Mouse (Mus musculus): ENCODE measurements around the gene Aco2. TPM values are rescaled to one million over a fixed set of nuclear protein-coding genes. Genes with fewer than 3 reads are reported as not detected.

The Aco2 gene
- total RNA-seq, 2 experiments from 2014 or later = 423 to 442 TPM

- peak; percentile 71 to 88 for DNase-seq (ENCODE audit: low spot score in 2 of 2)
- intact Hi-C loops (cut with DNase I) = no loop called here
Measured at GRCm38 (mm10) chr15:81937098-81937972, 65.2 kb downstream of the Aco2 start.

GRCm38 (mm10) chr15:81938246-81938645 lies 66.1 kb downstream of the Aco2 start:
- DNase-seq (ENCODE audit: low spot score in 2 of 2) = peak in 1 of 2 experiments; percentile 65
- intact Hi-C loops (cut with DNase I) = loop anchor here (2.0 kb wide), 1 partner anchor 51 kb away; no protein-coding TSS in a partner anchor

GRCm38 (mm10) chr15:81939157-81939715 lies 67.1 kb downstream of the Aco2 start:
- DNase-seq (ENCODE audit: low spot score in 2 of 2) = no peak
- intact Hi-C loops (cut with DNase I) = loop anchor here (2.0 kb wide), 1 partner anchor 50 kb away; no protein-coding TSS in a partner anchor

DNA sequence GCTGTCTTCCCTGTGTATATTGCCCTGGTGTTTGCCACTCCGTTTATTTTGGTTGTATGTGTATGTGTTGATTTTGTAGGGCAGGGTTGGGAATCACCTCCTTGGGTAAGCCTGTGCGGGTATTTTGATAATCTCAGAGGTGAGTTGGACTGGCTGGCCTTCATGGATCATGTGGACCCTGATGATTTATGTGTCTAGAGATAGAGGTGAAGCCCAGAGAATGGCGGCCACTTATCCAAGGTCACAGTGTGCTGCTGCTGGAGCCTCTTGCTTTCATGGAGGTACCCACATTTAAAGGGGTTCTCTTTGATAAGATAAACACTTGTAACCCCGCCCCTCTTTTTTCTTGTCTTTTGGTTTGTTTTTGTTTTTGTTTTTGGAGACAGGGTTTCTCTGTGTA lies 67.7 kb downstream of the Aco2 start:
- intact Hi-C loops (cut with DNase I) = loop anchor here (2.0 kb wide), 2 partner anchors 17 to 49 kb away; no protein-coding TSS in a partner anchor
- no peak for DNase-seq (ENCODE audit: low spot score in 2 of 2)

DNA sequence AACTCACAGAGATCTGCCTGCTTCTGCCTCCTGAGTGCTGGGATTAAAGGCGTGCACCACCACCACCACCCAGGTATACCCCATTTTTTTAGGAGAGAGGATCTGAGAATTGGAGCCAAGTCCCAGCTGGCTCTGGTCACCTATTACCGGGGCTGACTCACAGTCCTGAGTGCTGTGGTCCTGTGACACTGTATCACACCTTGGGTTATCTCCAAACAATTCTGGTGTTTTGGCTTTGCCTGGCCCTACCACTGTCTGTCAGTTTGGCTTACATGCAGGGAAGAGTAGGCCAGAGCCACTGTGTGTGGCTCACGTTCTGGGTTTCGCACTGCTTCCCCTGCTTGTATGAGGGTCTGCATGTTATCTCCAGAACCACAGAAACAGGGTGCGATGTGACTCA lies 68.1 kb downstream of the Aco2 start:
- intact Hi-C loops (cut with DNase I) = loop anchor here (2.0 kb wide), 1 partner anchor 17 kb away; no protein-coding TSS in a partner anchor
- no peak for DNase-seq (ENCODE audit: low spot score in 2 of 2)

GRCm38 (mm10) chr15:81941010-81941409 lies 68.9 kb downstream of the Aco2 start:
- intact Hi-C loops (cut with DNase I) = loop anchor here (2.0 kb wide), 1 partner anchor 16 kb away; no protein-coding TSS in a partner anchor
- no peak for DNase-seq (ENCODE audit: low spot score in 2 of 2)

- intact Hi-C loops (cut with DNase I) = no loop called here
- no peak for DNase-seq (ENCODE audit: low spot score in 2 of 2)
Measured at GRCm38 (mm10) chr15:81943176-81943749, 71.2 kb downstream of the Aco2 start.

- no peak for DNase-seq (ENCODE audit: low spot score in 2 of 2)
- intact Hi-C loops (cut with DNase I) = no loop called here
Measured at GRCm38 (mm10) chr15:81949076-81949475, 77.0 kb downstream of the Aco2 start.

DNA sequence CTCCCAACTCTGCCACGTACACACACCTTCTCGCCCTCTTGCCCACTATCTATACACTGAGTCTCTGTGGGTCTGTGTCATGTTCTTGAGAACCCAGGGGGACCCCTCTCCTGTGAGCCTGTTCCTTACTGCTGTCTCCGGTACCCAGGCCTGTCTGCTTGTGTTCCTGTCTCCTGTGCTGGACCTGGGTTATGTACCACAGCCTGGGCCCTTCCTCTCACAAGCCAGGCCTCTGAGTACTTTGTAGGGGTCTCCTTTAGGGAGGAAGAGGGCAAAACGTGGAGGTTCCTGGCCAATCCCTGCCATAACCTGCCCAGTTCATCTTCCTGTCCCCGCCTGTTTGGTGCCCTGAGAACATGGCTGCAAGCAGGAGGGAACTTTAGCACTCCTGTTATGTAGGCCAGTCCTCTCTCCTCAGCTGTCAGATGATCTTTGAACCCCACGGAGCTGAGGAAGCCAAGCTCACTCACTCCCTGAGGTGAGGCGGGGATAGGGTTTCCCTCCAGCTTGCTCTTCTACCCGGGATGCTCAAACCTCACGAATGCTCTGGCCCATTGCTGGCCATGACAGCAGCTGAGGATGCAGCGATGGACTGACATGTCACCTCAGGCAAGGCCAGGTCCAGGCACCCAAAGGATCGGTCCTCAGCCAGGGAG lies 77.5 kb downstream of the Aco2 start:
- intact Hi-C loops (cut with DNase I) = no loop called here
- DNase-seq (ENCODE audit: low spot score in 2 of 2) = no peak

- intact Hi-C loops (cut with DNase I) = no loop called here
- DNase-seq (ENCODE audit: low spot score in 2 of 2) = no peak
Measured at GRCm38 (mm10) chr15:81950716-81951115, 78.6 kb downstream of the Aco2 start.

- intact Hi-C loops (cut with DNase I) = no loop called here
- no peak for DNase-seq (ENCODE audit: low spot score in 2 of 2)
Measured at GRCm38 (mm10) chr15:81951159-81951558, 79.0 kb downstream of the Aco2 start.

DNA sequence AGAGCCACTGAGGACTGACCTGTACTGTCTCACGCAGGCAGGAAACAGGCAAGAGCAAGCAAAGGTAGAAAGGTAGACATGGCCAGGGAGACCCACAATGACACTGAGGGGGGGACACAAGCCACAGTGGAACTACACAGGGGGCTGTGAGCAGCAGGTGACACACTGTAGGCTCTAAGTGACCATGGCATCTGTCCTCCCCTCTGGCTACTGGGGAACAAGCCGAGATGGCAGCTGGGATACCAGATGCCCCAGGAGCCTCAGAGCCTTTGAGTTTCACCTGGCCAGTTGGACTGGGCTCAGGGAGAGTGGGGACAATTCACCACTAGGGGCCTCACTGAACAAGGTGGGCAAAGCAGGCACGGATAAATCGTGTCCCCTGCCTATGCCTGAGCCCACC lies 80.2 kb downstream of the Aco2 start:
- intact Hi-C loops (cut with DNase I) = no loop called here

DNA sequence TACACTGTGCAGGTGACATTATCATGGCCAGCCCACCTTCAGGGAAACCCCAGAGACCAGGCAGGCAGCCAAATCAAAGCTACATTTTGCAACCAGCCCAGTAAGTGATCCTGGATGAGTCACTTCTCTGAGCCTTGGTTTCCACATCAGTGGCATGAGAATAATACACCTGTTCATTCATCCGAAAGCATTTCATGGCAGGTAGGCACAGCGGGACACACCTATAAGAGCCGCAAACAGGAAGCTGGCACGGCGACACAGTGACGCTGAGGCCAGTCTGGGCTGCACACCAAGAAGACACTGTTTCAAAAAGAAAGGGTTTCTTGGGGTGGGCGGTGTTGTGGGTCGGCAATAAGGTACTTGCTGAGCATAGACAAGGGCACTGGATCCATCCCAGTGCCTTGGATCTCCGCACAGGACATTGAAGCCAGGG lies 82.1 kb downstream of the Aco2 start:
- no peak for DNase-seq (ENCODE audit: low spot score in 2 of 2)
- intact Hi-C loops (cut with DNase I) = no loop called here

More for the DNA sequence above, 80.2 kb downstream of the Aco2 start:
- no peak for DNase-seq (ENCODE audit: low spot score in 2 of 2)

GRCm38 (mm10) chr15:81954716-81955115 lies 82.6 kb downstream of the Aco2 start:
- DNase-seq (ENCODE audit: low spot score in 2 of 2) = no peak
- intact Hi-C loops (cut with DNase I) = no loop called here

DNA sequence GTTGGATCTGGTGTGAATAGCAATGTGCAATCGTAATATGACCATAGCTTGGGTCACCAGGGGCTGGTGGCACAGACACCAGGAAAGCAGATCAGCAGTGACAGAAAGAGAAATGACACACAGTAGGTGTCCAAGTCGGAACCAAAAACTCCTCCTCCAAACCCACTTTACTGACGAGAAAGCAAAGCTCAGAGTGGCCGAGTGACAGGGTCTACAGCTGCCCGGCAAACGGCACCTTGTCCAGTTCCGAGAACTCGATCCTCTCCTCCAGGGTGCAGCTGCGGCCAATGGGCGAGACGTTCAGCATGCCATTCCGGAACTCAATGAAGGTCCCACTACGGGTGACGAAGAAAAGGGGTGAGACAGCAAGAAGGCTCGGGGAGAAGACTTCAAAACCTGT lies 83.3 kb downstream of the Aco2 start:
- intact Hi-C loops (cut with DNase I) = no loop called here
- no peak for DNase-seq (ENCODE audit: low spot score in 2 of 2)

DNA sequence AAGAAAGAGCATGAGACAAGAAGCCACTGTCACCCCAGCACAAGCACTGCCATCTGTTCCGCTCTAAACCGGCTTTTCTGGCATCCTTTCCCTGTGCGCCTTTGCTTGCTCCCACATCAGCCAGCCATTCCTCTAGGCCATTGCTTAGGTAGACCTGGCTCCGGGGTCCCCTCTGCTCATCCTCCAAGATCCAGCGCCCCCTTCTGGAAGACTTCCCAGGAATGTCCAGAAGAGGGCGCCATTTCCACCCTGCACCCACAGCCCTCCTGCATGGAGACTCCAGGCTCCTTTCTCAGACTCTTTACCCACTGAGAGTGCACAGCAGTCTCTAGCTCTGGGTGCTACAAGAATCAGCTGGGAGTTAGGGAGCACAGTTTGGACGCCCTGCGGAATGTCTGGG lies 84.3 kb downstream of the Aco2 start:
- intact Hi-C loops (cut with DNase I) = loop anchor here (2.0 kb wide), 1 partner anchor 16 kb away; no protein-coding TSS in a partner anchor

GRCm38 (mm10) chr15:81957598-81957997 lies 85.5 kb downstream of the Aco2 start:
- intact Hi-C loops (cut with DNase I) = loop anchor here (1.0 to 2.0 kb wide), 2 partner anchors 17 to 58 kb away; no protein-coding TSS in a partner anchor
- peak in 1 of 2 experiments; percentile 75 for DNase-seq (ENCODE audit: low spot score in 2 of 2)

More for the DNA sequence above, 84.3 kb downstream of the Aco2 start:
- peak; percentile 57 to 64 for DNase-seq (ENCODE audit: low spot score in 2 of 2)

DNA sequence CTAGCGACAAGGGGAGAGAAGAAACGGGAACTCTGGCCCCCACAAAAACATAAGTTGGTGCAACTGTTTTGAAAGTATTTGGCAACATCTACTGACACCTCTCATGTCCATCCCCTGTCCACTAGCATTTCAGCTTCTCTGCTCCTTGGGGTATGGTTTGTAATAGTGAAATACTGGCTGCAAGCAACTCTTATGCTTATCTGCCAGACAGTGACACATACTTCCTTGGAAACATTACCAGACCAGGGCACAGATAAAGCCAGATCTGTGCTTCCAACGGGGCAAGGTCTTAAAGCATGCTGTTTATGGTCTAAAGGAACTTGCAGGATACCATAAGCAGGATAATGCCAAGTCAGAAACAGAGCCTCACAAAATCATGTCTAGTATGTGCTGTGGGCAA lies 86.8 kb downstream of the Aco2 start:
- intact Hi-C loops (cut with DNase I) = no loop called here

DNA sequence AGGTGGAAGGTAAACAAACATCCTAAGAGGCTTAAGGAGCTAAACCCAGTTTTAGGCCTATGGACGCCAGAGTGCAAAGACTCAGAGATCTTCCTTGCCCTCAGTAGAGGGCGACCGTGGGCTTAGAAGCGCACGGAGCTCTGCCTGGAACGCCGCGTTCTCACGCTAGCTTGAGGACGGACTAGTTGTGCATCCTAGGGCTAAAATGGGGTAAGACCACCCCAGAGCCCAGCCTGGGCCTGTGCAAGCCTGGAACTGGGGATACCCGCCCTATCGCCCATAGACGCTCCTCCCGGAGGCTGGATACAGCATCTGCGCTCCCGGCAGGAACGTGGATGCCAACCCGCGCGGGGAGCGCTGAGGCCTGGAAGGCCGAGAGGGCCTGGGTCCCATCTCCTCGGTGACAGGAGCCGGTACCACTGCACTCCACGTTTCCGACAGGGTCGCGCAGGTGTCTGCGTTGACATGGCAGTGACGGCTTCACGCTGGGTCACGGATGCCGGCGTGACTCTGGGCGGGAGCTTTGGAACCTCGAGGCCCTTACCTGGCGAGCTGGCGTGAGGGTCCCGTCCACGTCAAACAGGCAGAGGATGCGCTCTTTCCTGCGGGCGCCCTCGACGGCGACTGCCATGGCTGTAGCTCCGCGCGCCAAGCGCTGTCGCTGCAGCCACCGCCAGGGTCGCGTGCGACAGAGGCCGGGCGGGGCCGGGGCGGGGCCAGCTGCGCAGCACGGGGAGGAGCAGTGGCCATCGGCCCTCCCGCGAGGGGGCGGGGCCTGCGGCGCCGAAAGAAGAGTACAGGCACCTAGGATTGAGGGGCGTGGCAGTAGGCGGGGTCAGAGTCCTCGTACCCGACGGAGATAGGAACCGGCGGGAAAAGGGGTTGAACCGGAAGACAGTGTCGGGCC lies 88.3 kb downstream of the Aco2 start, which contains the start of gene Pmm1:
Gene Pmm1, minus strand, starts transcription at position 760 of the 907 bp plus-strand sequence.
- intact Hi-C loops (cut with DNase I) = loop anchor here (1.0 kb wide), 1 partner anchor 29 kb away; no protein-coding TSS in a partner anchor

More for the DNA sequence above, 86.8 kb downstream of the Aco2 start:
- DNase-seq (ENCODE audit: low spot score in 2 of 2) = no peak

More for the DNA sequence above, 88.3 kb downstream of the Aco2 start, which contains the start of gene Pmm1:
- peak; percentile 96 to 99 for DNase-seq (ENCODE audit: low spot score in 2 of 2)

All from left cerebral cortex, postnatal 25 days (tissue).